Mouse (Mus musculus) CD4-positive helper T cell, adult 2 months (primary cell): ENCODE measurements at regions not wholly inside any gene's neighbourhood (a gene's known extent, or its start where the extent isn't known, plus 50 kb on each side); places are given as distances from the start of the nearest gene placed in this dataset.

Source experiments
- DNase-seq: peaks from one replicate; pipeline ENCODE4 v3.0.0-alpha.2; 2012; ENCODE audit warnings: low read depth, missing footprints, low spot score

DNA sequence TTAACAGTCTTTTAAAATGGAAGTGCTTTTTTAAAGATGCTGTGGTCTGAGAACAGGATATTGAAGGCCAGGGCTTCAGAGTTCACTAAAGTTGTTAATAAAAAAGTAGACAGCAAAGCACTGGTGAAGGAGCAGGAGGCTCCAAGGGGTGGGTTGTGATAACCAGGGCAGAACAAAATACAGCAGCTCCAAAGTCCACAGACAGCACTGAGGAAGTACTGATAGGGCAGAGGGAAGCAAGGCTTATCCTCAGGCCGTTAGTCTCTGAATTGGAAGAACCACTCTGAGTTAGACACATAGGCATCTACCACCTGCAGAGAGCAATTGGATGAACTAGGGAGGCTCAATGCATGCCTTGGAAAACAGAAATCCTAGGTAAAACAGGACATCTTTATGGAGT is 62.1 kb downstream of the P2ry1 start:
- DNase-seq, result no peak

GRCm38 (mm10) chr3:61067067-61067466 is 64.5 kb downstream of the P2ry1 start:
- DNase-seq, result no peak

- DNase-seq, result no peak
Measured at GRCm38 (mm10) chr3:61068229-61068628, 65.6 kb downstream of the P2ry1 start.

DNA sequence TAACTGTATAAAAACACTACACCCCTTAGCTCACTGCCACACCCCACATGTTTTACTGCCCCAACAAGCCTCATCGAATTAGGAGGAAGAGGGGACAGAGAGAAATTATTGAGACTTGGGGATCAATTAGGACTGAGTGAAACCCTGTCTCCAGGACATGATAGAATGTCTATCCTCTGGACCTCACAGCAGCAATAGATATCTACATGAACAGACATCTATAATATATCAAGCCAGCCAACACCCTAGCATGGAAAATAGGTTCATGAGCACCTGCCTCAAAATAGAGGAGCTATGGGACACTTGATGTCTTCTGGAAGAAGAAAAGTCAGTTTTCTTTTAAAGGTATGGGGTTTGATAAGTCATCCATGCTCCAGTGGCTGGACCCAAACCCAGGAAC is 68.4 kb downstream of the P2ry1 start:
- no peak for DNase-seq

DNA sequence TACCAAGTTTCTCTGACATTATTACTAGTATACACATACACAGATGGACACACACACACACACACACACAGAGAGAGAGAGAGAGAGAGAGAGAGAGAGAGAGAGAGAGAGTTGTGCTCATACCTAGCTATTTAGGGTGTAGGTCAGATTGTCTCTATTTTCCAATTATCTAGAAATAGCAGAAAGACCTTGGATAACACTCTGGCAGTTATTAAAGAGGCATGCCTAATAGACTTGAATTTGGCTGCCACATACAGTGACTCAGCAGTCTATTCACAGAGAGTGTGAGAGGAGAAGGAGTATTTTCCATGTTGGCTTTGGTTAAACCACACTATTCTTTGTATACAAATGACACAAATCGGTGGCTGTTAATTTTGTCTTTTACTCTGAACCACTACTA is 69.7 kb downstream of the P2ry1 start:
- DNase-seq, result no peak

- DNase-seq, result no peak
Measured at GRCm38 (mm10) chr3:61073103-61073502, 70.5 kb downstream of the P2ry1 start.

GRCm38 (mm10) chr3:61073806-61074205 is 71.2 kb downstream of the P2ry1 start:
- DNase-seq, result no peak

DNA sequence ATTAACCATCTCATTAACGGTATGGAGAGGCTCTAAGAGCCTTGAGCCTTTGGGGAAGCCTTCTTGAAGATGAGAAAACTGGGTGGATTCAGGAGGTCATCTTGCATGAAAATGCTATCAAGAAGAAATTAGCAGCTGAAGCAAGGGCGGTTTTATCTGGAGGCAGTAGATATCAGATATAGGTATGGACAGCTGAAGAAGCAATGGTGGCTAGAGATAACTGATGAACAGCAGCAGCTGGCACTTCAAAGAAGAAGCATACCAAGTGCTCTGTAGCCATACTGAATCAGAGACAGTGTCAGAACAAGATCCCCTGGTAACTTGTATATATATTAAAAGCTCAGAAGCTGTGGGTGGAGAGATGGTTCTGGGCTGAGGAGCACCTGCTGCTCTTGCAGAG is 73.2 kb downstream of the P2ry1 start:
- no peak for DNase-seq

GRCm38 (mm10) chr3:61089931-61090330 is 87.3 kb downstream of the P2ry1 start:
- no peak for DNase-seq

DNA sequence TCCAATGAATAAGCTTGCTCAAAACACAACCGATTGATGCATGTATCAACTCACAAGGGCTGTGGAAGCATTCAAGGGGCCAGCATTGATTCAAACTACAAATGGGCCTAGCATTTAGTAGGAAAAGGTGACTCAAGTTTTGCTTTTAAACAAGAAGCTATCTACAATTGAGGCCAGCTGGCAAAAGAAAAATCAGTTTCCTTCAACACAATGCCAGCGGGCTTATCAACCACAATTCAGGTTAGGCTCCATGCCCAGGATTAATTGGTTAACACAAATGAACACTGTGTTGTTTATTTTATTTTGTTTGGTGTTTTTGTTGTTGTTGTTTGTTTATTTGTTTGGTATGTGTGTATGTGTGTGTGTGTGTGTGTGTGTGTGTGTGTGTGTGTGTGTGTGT is 89.4 kb downstream of the P2ry1 start:
- DNase-seq, result no peak

GRCm38 (mm10) chr3:61116364-61116763 is 113.8 kb downstream of the P2ry1 start:
- no peak for DNase-seq

GRCm38 (mm10) chr3:61133096-61133495 is 130.5 kb downstream of the P2ry1 start:
- DNase-seq, result no peak

- no peak for DNase-seq
Measured at GRCm38 (mm10) chr3:61154087-61154486, 151.5 kb downstream of the P2ry1 start.

- DNase-seq, result no peak
Measured at GRCm38 (mm10) chr3:61159811-61160210, 157.2 kb downstream of the P2ry1 start.

GRCm38 (mm10) chr3:61161384-61161783 is 158.8 kb downstream of the P2ry1 start:
- no peak for DNase-seq

DNA sequence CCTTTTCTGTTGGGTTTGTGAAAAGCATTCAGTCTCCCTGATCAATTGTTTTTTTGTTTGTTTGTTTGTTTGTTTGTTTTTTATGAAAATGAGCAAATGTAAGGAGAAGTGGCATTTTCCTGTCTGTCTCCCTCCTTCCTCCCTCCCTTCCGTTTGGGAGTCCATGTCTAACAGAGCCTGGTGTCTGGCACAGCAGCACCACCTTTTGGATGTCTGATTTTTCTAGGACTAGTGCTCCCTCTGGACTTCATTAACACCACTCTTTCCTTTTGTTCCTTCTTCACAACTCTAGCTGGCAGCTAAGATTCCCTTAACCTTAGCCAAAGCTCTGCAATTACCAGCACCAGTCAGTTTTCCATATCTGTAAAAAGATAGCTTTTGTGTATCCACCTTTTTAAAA is 175.6 kb upstream of the Rap2b start:
- DNase-seq, result no peak

DNA sequence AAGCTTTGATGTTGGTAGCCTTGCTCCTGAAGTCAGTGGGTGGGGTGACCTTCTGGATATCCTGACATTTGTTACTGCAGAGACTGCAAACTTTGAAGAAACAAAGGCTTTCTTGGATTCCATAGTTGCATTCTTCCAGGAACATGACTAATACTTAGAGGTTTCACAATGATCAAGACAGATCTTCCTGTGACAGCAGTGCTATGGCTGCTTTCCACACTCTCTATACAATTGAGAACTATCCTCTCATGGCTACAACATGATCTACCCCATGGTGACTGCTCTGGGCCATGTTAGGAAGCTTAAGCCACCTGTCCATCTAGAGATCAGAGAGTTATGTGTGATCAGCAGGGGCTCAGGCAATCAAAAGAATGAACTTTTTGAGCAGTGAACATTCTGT is 172.8 kb upstream of the Rap2b start:
- DNase-seq, result no peak

DNA sequence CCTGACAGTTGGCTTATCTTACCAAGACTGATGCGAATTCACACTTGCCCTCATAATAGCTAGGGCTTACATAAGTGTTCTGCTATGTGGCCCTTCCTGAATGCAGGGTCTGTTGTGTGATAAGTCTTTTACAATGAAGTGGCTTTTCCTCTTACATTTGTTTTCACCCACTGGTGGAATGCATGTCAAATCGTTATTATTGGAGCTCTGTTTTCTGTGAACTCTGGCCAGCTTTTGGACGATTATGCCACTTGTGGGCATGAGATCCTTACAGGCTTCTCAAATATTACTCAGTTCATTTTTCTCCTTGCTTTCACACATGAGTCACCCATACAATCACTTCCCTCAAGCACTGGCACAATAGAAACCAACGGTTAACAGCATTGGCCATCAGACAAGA is 144.9 kb upstream of the Rap2b start:
- no peak for DNase-seq

- DNase-seq, result no peak
Measured at GRCm38 (mm10) chr3:61224505-61224904, 136.9 kb upstream of the Rap2b start.

DNA sequence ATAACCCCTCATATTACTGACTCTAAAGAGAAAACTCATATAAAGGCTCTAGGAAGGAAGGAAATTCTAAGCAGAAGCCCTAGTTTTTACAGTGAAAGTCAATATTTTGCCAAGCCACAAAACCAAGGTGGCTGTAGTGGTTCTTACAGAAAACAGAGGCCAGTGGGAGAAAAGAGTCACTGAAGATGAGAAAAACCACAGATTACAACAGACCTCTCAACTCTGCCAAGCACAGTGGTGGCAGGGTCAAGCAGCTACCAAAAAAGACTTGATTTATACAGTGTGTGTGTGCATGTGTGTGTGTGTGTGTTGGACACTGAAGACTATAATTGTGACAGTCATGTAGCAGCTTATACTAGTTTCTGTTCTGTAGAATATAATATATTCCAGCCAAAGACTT is 136.4 kb upstream of the Rap2b start:
- DNase-seq, result no peak

DNA sequence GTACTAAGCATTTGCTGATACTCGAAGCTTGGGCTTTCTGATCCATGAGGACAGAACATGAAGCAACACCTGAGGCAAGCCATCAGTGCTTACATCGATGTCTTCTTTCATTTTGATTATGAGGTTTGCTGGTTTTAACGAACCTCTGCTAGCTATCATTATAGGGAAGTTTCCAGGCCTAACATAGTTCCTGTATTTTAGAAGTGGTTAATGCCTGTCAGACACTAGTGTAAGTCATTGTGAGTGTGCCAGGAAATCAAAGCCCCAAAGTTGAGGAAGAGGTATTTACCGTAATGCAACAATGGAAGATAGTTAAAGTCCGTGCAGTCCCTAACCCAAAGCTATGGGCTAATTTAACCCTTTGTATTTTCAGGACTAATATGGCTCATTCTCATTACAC is 120.1 kb upstream of the Rap2b start:
- no peak for DNase-seq

DNA sequence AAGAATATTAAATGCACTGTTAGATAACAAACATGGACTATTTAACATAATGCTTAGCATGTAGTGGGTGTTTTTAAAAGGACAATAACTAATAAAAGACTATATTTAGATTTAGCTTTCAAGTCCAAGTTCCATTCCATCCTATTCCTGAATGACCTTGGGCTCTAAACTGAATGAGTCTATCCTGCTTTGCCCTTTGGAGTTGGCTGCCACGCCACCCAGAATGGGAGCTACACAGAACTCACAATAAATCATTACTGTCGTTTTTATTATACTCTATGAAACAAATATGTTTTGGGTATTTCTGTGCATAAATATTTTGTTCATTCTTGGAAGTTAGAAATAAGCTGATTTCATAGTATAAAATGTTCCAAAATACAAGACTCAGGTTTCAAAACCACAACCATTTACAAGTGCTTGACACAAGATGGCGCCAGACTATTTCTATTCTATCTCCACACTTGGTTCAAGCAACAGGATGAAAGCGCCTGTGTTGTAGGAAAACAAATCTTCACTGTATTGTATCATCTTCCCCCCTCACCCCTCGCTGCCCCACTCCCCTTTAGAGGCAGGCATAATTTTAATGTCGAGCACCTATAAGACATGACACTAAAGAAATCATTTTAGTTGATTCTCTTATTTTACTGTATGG is 117.4 kb upstream of the Rap2b start:
- DNase-seq, result peak; percentile 36

DNA sequence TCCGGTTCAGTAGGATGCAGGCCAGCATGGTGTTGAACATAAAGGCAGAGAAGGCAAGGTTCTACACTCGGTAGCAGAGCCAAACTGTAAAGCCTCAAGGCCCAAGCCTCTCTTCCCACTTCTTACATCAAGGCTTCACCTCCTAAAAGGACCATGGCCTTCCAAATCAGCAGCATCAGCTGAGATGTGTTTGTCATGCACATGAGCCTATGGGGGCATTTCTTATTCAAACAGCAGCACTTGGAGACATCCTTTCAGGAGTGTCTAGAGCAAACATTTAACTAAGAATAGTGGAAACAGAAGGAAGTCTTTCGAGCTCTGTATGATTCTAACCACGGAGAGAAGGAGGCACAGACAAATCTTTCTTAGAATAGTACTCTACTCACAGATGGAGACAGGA is 115.0 kb upstream of the Rap2b start:
- DNase-seq, result no peak

GRCm38 (mm10) chr3:61247344-61247743 is 114.1 kb upstream of the Rap2b start:
- DNase-seq, result no peak
